Mouse (Mus musculus): Measurements from ENCODE around the gene Maml3.

The Maml3 gene

DNA sequence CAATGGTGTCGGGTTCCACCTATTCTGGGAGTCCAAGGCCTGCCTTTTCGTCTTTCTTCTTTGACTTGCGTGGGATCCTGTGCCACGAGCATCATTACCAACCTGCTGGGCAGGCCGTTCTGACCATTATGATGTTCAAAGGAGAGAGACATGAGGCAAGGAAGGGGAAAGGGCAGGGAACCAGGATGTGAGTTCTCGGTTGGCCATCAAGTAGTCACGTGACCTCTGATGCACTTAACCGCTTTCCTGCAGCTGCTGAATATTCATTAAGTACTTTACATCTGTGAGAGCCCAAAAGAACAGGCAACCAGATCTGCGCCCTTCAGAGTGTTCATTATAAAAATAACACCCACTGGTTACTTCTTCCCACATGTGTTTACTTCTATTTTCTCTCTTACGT, 411.7 kb downstream of the Maml3 start:
- DNase-seq = no peak

DNA sequence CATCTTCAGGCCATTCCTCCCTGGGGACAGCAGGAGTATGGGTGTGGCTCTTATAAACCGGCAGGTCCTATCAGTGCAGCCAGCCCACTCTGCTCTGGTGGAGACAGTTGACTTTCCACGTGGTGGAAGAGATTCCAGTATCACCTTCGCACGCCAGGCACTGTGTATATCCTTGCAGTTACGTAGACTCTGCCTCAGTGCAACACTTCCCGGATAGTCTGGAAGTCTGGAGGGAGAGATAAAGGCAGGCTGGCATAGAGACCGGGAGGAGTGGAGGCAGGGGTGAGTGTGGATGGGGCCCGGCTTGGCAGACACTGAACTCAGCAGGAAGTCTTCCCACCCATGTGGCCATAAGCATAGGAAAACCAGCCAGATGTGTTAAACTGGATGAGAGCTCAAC, 416.2 kb downstream of the Maml3 start:
- DNase-seq = no peak

DNA sequence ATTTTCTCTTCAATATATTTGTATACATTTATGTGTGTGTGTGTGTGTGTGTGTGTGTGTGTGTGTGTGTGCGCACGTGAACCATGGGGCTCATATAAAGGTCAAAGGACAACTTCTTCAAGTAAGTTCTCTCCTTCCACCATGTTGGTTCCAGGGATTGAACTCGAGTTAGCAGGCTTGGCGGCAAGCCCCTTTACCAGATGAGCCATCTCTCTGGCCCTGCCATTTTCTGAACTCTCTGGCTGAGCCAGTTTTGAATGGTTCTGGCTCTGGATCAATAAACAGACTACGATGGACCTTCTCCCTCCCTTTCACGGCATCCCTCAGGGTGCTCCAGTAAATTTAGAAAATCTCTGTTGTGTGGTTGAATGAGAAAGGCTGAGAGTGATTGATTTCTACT, 418.1 kb downstream of the Maml3 start:
- DNase-seq = no peak

DNA sequence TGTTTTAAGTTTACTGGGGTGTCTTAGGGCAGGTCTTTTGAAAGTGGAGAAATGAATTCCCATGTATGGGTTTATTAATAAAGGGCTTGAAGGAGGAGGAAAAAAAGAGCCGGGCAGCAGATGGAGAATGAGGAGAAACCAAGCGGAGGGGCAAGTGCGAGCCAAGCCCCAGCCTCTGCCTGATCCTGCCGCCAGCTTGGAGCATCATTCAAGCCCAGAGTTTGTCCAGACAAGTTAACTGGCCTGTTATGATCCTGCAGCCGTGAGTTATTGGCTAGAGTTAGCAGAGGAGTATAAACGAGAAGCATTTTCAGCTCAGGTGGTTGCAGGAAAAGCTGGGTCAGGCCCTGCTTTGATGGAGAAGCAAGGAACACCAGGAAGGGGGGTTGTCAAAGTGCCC, 418.6 kb downstream of the Maml3 start:
- DNase-seq = no peak

DNA sequence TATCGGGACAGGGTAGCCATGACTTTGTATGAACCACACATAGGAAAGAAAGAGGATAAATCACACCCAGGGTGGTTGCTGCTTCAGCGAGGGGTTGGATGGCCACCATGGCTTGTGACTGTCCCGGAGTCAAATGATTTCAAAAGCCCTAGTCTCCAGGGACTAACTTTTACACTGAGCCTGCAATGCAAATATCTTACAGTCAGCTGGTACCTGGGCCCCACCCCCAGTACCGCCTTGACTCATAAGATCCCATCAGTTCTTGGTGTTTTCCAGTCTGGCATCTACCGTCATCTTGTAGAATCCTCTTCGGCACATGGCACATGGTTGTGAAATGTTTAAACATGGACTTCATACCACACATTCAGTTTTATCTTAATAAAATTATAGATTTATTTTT, 419.3 kb downstream of the Maml3 start:
- DNase-seq = no peak

DNA sequence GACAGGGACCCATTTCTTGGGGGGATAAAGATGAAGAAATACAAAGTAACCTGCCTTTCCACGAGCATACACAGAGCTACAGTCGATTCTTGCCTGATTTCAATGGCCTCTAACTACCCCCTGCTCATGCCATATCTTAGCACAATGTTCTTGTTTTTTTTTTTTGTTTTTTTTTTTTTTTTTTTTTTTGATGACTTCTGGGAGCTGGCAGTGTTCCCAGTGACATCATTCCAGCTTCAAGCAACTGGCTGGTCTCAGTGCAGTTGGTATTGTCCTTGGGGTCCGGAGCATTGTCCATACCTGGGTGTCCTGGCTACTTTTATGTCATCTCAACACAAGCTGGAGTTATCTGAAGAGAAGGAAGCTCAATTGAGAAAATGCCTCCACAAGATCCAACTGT, 429.9 kb downstream of the Maml3 start:
- no peak for DNase-seq

DNA sequence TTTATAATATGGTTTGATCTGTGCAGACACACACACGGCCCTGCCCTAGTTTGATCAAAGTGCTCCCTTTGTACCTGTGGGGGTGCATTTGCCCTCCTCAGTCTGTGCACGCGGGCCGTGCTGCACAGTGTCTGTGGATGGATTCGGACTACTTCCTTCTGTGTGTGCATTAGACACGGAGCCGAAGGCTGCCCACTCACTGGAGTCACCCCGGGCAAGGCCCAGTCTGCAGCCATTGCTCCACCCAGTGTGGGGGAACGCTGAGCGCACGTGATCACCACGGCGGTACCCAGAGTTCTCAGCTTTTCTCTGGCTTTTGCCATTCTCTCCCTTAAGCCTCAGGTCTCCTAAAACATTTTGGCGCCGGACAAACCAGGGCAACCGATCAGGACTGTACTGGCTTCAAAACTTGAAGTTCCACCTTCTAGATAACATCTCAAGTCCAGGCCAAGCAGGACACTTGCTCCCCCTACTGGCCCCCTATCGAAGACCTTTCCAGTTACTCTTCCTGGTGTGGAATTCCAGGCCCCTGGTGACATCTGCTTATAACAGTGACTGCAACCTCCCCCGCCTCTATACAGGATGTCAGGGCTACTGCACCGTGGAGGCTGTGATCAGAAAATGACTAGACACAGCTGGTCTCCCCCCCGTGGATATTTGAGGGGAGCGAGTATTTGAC, 431.3 kb downstream of the Maml3 start:
- peak; percentile 48 for DNase-seq

DNA sequence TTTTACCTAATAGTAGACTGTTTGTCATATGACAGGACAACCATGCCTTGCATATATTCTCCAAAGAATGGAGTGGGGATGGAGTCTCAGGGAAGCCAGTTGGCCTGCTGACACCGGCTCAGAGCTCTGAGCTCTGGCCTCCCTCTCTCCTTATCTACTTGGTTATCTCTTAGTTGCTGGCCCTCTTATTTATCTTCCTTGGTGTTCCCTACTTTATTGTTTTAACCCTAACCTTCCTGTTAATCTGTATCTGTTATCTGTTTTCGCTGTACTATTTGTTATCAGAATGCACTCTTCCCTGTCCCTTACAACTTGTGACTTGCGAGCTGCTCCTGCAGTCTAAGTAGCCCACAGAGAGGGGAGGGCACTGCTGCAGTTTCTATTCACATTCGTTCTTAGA, 432.2 kb downstream of the Maml3 start:
- no peak for DNase-seq

DNA sequence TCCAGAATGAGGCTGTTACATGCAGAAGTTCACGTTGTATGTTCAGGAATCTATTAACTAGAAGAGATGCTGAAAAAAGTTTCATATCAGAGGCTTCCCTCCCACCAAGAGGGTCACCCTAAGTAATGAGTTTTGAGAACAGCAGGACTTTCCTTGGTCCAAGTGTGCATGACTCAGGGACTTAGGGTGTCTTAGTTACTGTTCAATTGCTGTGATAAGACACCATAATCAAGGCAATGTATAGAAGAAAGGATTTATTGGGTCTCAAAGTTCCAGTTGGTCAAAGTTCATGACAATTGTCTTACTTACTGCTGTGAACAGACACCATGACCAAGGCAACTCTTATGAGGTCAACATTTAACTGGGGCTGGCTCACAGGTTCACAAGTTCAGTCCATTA, 433.8 kb downstream of the Maml3 start:
- DNase-seq = no peak

DNA sequence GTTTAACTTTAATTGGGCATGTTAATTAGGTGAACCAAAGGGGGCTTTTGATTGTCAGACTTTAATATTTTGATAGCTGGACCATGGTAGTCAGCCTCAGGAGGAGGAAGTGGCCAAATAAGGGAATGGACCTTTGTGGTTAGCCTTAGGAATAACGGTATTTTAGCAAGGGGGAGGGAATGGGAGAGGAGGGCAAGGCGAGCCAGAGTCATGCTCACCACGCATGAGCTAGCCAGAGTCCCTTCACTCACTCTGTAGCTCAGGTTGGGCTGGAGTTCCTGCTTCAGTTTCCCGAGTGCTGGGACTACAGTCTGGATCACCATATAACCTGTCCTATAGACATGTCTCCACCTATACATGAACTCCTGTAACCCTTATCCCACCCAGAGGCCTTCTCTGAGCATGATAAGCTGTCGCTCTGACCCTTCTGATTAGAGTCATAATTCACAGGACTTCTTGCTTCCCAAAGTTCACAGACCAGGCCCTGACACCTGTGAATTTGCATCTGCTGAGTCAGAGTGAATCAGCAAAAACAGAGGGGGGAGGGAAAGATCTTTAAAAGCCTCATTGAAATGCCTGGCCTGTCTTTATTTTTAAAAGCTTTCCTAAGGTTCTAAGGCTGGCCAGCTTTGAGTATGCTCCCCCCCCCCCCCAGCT, 434.3 kb downstream of the Maml3 start:
- DNase-seq = no peak

DNA sequence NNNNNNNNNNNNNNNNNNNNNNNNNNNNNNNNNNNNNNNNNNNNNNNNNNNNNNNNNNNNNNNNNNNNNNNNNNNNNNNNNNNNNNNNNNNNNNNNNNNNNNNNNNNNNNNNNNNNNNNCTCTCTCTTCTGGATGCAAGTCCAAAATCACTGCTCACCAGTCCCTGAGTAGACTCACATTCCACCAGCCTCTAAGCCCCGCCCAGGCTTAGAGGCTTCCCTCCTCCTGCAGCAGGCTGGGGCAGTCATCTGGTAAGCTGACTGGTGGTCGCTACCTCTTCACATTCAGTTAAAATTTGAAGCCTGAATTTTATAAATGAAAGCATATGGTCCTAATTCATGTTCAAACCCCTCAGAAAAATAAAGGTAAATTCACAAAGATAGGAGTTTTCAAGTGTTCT, 436.3 kb downstream of the Maml3 start:
- DNase-seq = no peak

DNA sequence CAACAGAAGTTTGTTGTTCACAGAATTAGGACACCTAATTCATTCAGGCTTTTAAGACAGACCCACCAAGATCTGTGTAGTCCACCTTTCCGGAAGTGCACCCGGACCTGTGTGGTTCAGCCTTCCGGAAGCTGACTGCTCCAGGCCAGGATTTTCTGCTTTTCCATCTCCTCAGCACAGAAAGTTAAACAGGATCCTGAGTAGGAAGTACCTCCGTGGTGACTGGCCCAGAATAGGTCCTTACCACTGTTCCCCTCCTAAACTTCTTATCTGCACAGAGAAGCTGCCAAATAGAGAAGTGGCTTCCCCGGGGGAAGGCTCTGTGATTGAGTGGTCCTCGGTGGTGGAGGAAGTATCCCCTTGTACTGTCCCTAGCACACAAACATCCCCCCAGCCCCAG, 442.3 kb downstream of the Maml3 start:
- no peak for DNase-seq

DNA sequence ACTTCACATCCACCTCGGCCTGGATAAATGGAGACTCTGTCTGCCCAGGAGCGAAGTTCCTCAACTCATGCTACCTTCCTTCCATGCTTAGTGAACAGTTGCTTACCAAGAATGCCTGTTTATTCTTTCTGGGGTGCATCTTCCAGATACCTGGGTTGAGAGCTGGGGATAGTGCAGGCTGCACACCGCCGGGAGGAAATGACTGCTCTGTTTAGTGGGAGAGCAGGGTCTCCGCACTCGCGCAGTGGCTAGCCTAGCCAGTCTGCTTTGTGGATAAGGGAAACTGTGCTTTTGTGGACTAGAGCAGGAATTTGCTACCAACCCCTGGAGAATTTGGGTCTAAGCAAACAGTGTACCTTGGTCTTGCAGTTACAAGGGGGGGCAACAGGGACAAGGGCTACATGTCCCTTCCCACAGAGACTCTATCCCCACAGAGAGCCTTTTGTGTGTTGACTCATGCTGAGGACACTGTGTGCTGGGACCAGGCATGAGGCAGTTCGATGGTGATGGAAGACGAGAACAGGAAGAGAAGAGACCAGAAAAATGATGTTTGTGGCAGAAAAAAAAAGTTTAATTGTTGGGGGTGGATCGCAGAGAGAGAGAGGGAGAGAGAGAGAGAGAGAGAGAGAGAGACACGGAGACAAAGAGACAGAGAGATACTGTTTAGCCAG, 442.9 kb downstream of the Maml3 start:
- DNase-seq = no peak

DNA sequence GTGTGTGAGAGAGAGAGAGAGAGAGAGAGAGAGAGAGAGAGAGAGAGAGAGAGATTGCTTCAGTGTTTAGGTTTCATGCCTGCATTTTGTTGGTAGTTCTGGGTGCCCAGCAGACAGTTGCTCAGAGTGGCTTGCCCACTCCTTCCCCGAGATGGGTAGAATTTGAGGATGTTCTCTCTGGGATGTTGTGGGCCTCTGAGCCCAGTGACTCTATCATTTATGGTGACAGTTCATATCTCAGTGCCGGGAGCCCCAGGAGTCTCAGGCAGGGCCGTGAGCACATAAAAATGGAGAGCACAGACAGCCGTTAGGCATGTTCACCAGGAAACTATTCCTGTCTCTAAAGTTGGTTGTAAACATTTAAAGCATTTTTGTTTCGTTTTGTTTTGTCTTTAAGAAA, 443.5 kb downstream of the Maml3 start:
- DNase-seq = no peak

DNA sequence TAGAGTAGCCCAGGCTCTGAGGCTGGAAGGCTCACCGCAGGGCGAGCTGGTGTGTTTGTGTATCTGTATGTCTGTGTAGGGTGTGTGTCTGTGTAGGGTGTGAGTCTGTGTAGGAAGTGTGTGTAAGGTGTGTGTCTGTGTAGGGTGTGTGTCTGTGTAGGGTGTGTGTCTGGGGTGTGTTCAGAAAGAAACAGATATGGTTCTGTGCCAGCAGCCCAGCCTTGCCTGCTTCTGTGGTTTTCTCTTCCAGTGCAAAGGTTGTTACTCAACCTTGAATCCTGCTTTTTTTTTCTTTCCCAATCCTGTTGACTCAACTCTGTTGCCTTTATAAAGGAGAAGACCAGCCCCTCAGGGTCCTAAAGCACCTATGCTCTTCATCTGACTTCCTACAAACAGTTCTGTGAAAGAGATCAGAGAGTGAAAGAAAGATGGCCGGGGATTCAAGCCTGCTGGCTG, 444.0 kb downstream of the Maml3 start:
- no peak for DNase-seq

DNA sequence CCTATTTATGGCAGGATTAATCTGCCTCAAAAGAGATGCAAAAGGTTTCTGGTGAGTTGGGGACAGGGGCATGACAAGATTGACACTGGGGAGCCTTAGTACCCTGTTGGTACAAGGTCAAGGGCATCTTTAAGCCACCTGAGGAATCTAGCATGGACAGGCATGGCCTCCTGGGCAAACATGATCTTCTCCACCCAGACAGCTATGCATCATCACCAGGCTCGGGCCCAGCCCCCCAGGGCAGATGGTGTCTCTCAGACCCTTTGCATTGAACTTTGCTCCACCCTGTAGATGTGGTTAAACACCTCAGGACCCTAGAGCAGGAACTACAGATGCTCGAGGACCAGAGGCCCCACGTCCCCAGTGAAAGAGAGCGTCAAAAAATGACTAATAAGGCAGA, 444.8 kb downstream of the Maml3 start, which contains the start of gene Mgst2:
Gene Mgst2 (plus strand): TSS at position 301 of the 400 bp plus-strand sequence.
- no peak for DNase-seq

DNA sequence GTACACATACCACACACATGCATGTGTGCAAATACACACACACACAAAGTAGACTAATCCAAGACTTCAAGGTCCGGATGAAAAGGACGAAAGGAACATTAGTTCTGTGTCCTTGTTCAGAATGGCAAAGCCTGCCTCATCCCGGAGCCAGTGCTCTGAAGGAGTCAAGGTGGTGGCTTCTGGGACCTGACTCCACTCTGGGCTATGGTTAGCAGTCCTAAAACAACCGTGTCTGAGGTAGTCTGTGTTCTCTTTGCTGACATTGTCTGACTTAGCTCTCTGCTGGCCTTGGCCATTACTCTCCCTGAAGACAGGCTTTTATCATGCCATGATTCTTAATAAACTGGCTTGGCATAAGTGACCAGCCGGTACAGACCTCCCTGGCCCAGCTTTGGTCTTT, 445.5 kb downstream of the Maml3 start:
- DNase-seq = no peak

DNA sequence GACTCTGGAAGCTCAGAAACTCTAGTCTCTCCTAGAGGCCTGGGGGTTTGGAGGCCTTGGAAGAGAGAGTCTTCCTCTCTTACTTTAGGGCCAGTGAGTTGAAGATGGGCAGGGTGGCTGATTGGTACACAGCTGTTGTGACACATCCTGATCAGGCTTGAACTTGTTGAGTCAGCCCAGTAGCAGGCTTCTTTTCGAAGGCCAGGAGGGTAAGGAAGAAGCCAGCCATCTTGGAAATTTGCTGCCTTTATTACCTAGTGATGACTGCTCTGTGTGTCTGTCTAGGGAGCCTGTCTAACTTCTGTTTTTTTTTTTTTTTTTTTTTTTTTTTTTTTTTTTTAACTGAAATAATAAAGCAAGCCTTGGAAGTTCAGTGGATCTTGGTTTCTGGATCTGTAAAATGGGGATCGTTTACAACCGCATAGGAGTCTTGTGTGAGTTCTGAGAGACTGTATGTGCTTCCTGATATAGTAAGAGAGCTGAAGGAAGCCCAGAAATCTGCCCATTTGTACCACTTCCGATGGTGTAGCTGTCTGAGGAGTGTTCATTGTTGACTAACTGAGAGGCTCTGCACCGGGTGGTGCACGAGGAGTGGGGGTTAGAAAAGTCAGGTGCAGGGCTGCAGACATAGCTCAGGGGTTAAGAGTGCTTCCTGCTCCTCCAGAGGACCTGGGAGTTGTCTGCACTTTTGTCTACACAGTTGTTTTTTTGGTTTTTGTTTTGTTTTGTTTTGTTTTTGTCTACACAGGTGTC, 450.4 kb downstream of the Maml3 start:
- no peak for DNase-seq

DNA sequence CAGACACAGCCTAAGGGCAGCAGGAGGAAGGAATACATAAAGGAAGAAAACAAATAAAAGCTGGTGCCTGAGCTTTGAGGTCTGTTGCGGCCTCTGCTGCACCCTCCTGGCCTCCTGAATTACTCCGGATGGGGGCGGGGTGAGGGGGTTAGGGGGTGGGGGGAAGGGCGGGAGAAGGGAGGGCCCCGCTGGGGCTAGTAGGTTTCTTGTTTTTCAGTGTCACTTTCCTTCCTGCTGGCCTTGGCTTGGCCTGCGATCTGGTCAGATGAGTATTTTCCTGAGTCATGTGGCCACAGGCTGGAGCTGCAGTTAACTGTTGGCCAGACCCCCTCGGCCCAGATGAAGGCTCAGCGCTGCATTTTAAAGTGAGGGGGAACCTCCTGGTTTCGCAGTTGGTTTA, 452.2 kb downstream of the Maml3 start:
- no peak for DNase-seq

DNA sequence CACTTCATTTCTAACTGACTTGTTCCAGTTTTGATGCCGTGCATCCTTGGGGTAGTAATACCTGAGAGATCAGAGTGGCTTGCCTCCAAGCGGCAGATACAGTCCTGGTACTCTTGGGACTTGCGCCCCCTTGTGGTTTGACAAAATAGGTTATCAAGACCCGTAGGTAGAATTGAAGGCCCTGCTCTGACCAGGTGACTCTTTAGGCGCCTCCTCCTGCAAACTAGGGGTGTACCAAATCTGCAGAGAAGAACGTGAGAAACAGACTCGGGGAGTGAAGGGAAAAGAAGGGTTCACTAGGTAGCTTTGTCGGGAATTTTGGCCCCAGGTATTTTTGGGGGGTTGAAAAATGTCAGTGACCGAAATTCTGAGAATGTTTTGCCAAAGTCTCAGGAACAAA, 452.6 kb downstream of the Maml3 start:
- DNase-seq = peak; percentile 82

DNA sequence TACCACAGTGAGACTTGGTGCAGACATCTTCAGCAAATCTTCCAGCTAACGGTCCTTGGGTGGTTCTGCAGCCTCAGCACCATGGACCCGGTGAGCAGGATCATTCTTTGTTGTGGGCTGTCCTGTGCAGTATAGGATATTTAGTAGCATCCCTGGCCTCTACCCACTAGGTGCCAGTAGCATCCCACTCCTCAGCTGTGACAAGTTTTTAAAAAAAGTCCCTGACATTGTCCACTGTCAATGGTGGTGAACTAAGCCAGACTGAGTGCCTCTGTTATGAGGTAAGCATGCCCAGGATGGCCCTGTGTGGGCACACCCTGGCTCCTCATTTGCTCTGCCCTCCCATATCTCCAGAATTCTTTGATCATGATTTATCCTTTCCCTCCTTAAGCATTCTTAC, 453.7 kb downstream of the Maml3 start:
- DNase-seq = no peak

DNA sequence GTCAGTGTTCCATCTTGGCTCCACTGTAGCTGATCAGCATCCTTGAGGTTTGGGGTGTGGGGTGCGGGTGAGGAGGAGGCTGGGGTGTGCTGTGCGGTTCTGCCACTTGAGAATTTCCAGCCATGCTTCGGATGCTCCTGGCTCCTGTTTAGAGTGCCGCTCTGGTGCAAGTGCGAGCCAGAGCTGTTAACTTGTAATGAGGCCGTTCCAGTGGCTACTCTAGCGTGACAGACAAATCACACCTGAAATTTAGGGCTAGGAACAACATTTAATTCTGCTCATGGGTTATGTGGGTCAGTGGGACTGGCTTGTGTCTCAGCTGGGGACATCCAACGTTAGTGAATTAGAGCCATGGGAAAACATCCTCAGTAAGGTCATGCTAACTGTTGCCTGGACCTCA, 454.9 kb downstream of the Maml3 start:
- no peak for DNase-seq

DNA sequence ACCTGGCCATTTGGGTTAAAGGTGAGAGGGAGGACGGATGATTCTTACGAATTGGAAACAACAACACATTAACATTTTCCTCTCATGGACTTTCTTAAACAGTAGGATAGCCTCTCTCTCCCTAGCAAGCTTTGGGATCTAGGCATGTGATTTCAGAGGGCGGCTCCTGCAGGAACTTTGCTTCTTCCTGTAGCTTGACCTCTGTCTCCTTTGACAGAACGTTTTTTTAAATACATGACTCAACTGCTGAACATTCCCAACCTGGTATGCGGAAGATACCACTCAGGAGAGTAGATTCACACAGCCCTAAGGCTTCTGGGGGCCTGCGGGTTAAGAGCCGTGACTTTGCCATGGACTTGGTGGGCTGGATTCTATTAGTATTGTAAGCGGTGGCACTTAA, 455.4 kb downstream of the Maml3 start:
- no peak for DNase-seq
